Mouse (Mus musculus) liver, embryonic 16.5 days (tissue): ENCODE measurements around the gene Zfp607b. TPM values are rescaled to one million over a fixed set of nuclear protein-coding genes. Genes with fewer than 3 reads are reported as not detected.
A peak's percentile ranks its signal among the peaks of the same experiment; 100 is the strongest.

Experiments
- ATAC-seq: fragments of 200-750 bp; cut with Nextera tagmentation; 2 replicates; pipeline ENCODE4 v1.8.0; 2017; ENCODE audit warnings: low read depth, mild to moderate bottlenecking, moderate number of reproducible peaks, moderate library complexity
- H3K27ac ChIP-seq: fragments of 300-500 bp; sonication (generic); 2 replicates; pipeline ENCODE4 v1.5.1; 2014; ENCODE audit warnings: mild to moderate bottlenecking, low read length
- H3K27me3 ChIP-seq: fragments of 300-500 bp; sonication (generic); 2 replicates; pipeline ENCODE4 v1.6.1; 2014; ENCODE audit warnings: low read depth, low read length, mixed read lengths; ENCODE audit not compliant: control insufficient read depth, insufficient read depth
- H3K36me3 ChIP-seq: fragments of 300-500 bp; sonication (generic); 2 replicates; pipeline ENCODE4 v1.6.1; 2014; ENCODE audit warnings: mild to moderate bottlenecking; ENCODE audit not compliant: control insufficient read depth, insufficient read depth
- H3K4me1 ChIP-seq: fragments of 300-500 bp; sonication (generic); 2 replicates; pipeline ENCODE4 v1.6.1; 2014; ENCODE audit warnings: low read depth, low read length, mixed read lengths; ENCODE audit not compliant: control insufficient read depth
- H3K4me2 ChIP-seq: fragments of 300-500 bp; sonication (generic); 2 replicates; pipeline ENCODE4 v1.6.1; 2014; ENCODE audit warnings: low read depth, low read length, mixed read lengths
- H3K4me3 ChIP-seq: fragments of 300-500 bp; sonication (generic); 2 replicates; pipeline ENCODE4 v1.5.1; 2014; ENCODE audit warnings: low read depth, mild to moderate bottlenecking, low read length
- H3K9ac ChIP-seq: fragments of 300-500 bp; sonication (generic); 2 replicates; pipeline ENCODE4 v1.6.1; 2014; ENCODE audit warnings: low read depth, low read length
- H3K9me3 ChIP-seq: fragments of 300-500 bp; sonication (generic); replicated peaks from 2 replicates; pipeline ENCODE4 v1.6.1; 2016; ENCODE audit warnings: low read length; ENCODE audit not compliant: control insufficient read depth
- WGBS: fragments of 180-500 bp; shearing (Covaris S2); extraction: QIAGEN DNeasy Blood & Tissue Kit; methylation state at CpG from one replicate; pipeline ENCODE4 v1.1.7; 2014; ENCODE audit not compliant: insufficient replicate concordance; 5-methylcytosine and 5-hydroxymethylcytosine counted together
- polyA plus RNA-seq: library from polyadenylated mRNA; unstranded; fragments of >200 nt; fragmentation: Nextera tagmentation; extraction: Ambion mirVana; gene quantifications from 2 replicates; pipeline ENCODE4 v1.2.1, GENCODE M21; 2015

Zfp607b gene
- polyA plus RNA-seq, 1 experiment from 2014 or later: 0.58 TPM

DNA sequence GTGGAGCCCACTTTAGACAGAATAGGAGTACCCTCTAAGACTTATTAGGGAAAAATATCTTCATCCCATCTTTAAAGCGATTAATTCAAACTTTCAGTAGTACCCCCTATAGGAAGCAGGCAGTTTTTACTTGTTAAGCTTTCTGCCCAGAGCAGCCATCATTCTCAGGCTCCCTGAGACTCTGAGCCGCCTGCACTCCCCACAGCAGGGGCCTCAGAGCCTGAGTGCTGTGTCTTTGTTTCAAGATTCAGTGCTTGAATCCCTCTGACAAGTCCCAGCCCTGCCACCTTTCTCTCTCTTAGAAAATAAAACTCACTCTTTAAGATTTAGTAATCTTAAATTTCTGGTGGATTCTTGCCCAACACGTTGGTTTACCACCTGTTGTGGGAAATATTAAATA lies 7.6 kb downstream of the Zfp607b start:
- no peaks in the 10 kb centered on the region for H3K4me1 ChIP-seq
- ATAC-seq: no peak
- no peaks in the 10 kb centered on the region for H3K9me3 ChIP-seq
- H3K9ac ChIP-seq: no peak overlapping the region
- no peak overlapping the region for H3K27ac ChIP-seq
- no peak overlapping the region for H3K4me3 ChIP-seq
- 42% methylated on average over 3 of the region's 3 CpGs for WGBS
- H3K36me3 ChIP-seq: no peaks in the 10 kb centered on the region
- H3K27me3 ChIP-seq: no peaks in the 10 kb centered on the region
- no peak overlapping the region for H3K4me2 ChIP-seq

GRCm38 (mm10) chr7:27710402-27710801 lies 21.3 kb downstream of the Zfp607b start:
- no peak overlapping the region for H3K9ac ChIP-seq
- H3K4me3 ChIP-seq: no peak overlapping the region
- no peaks in the 10 kb centered on the region for H3K27me3 ChIP-seq
- no peaks in the 10 kb centered on the region for H3K9me3 ChIP-seq
- H3K36me3 ChIP-seq: no peaks in the 10 kb centered on the region
- H3K4me2 ChIP-seq: no peak overlapping the region
- H3K27ac ChIP-seq: no peak overlapping the region
- no peaks in the 10 kb centered on the region for H3K4me1 ChIP-seq
- 62% methylated on average over 7 of the region's 7 CpGs for WGBS
- ATAC-seq: no peak

GRCm38 (mm10) chr7:27721951-27722350 lies 32.8 kb downstream of the Zfp607b start:
- WGBS: 72% methylated on average over 8 of the region's 8 CpGs
- Histone ChIP-seq H3K9ac (no peak overlapping the region), H3K36me3 (no peaks in the 10 kb centered on the region), H3K27ac (no peak overlapping the region), H3K9me3 (no peaks in the 10 kb centered on the region), H3K4me1 (no peaks in the 10 kb centered on the region), H3K4me2 (no peak overlapping the region), H3K4me3 (no peak overlapping the region), H3K27me3 (no peaks in the 10 kb centered on the region)
- no peak for ATAC-seq

- H3K4me2 ChIP-seq: 0 out of 2 replicates have a peak overlapping the region, but pooled peaks have one; percentile 8
- no peak overlapping the region for H3K9ac ChIP-seq
- WGBS: 37% methylated on average over 12 of the region's 12 CpGs
- H3K36me3 ChIP-seq: no peaks in the 10 kb centered on the region
- H3K9me3 ChIP-seq: no peaks in the 10 kb centered on the region
- no peak overlapping the region for H3K27ac ChIP-seq
- no peaks in the 10 kb centered on the region for H3K27me3 ChIP-seq
- no peaks in the 10 kb centered on the region for H3K4me1 ChIP-seq
- no peak for ATAC-seq
- no peak overlapping the region for H3K4me3 ChIP-seq
Measured at GRCm38 (mm10) chr7:27725566-27726538, 36.7 kb downstream of the Zfp607b start.

- Histone ChIP-seq H3K4me1 (peaks cover 6% of the 10 kb centered on the region), H3K36me3 (no peaks in the 10 kb centered on the region), H3K4me3 (no peak overlapping the region), H3K9ac (no peak overlapping the region), H3K27me3 (no peaks in the 10 kb centered on the region), H3K9me3 (no peaks in the 10 kb centered on the region), H3K4me2 (no peak overlapping the region), H3K27ac (no peak overlapping the region)
- no peak for ATAC-seq
- 50% methylated on average over 2 of the region's 2 CpGs for WGBS
Measured at GRCm38 (mm10) chr7:27727471-27727870, 38.3 kb downstream of the Zfp607b start.

GRCm38 (mm10) chr7:27731281-27731883 lies 42.2 kb downstream of the Zfp607b start, which contains the start of gene Zfp60:
Gene Zfp60 (plus strand): TSS chr7:27731389.
- Histone ChIP-seq H3K9me3 (no peaks in the 10 kb centered on the region), H3K4me1 (peaks cover 6% of the 10 kb centered on the region), H3K9ac (peak within 1 kb of the TSS; percentile 73), H3K36me3 (no peaks in the 10 kb centered on the region), H3K4me3 (peak within 1 kb of the TSS; percentile 71), H3K27me3 (no peaks in the 10 kb centered on the region), H3K4me2 (peak within 1 kb of the TSS; percentile 84), H3K27ac (peak within 1 kb of the TSS; percentile 87)
- ATAC-seq: peak; percentile 91
- under 1% methylated on average over 35 of the region's 35 CpGs for WGBS

DNA sequence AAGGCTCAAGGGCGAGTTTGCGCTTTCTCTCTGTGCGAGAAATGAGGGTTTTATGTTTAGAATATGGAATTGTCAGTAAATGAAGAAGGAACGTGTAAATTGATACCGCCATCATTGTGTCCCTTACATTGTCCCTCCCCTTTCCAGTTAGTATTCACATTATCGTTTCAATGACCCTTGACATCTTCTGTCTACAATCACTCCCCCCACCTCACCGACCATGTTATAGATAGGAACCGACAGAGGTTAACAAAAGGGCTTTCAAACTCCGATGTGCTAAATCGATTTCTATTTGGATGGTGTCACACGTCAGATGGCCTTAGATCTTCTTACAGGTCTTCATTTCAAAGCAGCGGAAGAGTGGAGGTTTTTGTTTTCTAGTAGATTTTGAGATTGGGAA lies 42.8 kb downstream of the Zfp607b start:
- Histone ChIP-seq H3K9ac (peak overlapping the region; percentile 73), H3K36me3 (no peaks in the 10 kb centered on the region), H3K27ac (peak overlapping the region; percentile 87), H3K27me3 (no peaks in the 10 kb centered on the region), H3K4me2 (peak overlapping the region; percentile 84), H3K9me3 (no peaks in the 10 kb centered on the region), H3K4me3 (peak overlapping the region; percentile 71), H3K4me1 (peaks cover 6% of the 10 kb centered on the region)
- whole genome bisulfite sequencing: 21% methylated on average over 12 of the region's 12 CpGs
- no peak for ATAC-seq

DNA sequence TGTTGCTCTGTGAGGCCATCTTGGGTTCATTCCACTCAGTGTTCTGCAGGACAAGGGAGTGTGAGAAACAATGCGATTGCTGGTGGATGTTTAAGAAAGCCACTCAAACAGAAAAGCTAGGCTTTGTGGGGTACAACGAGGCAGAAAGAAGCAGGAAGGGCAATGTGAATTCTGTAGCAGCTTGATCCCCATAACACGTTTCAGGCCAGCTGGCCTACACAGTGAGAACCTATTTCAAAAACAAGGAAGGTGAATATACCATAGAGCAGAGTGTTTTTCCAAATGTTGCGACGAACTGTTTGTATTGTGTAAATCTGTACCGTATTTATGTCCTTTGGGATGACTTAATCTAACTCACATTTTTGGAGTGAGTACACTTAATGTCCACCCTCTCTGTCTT lies 43.4 kb downstream of the Zfp607b start:
- Histone ChIP-seq H3K27ac (no peak overlapping the region), H3K9me3 (no peaks in the 10 kb centered on the region), H3K4me2 (peak overlapping the region; percentile 84; the same call in 1 of the 2 replicates), H3K4me3 (0 out of 2 replicates have a peak overlapping the region, but pooled peaks have one; percentile 71), H3K4me1 (peaks cover 6% of the 10 kb centered on the region), H3K36me3 (no peaks in the 10 kb centered on the region), H3K9ac (no peak overlapping the region), H3K27me3 (no peaks in the 10 kb centered on the region)
- ATAC-seq: no peak
- 81% methylated on average over 6 of the region's 6 CpGs for WGBS

GRCm38 (mm10) chr7:27735457-27735856 lies 46.3 kb downstream of the Zfp607b start:
- Histone ChIP-seq H3K27ac (no peak overlapping the region), H3K36me3 (peaks cover 5% of the 10 kb centered on the region), H3K4me3 (no peak overlapping the region), H3K27me3 (no peaks in the 10 kb centered on the region), H3K4me1 (peaks cover 6% of the 10 kb centered on the region), H3K9ac (no peak overlapping the region), H3K9me3 (no peaks in the 10 kb centered on the region), H3K4me2 (no peak overlapping the region)
- WGBS: 79% methylated on average over 5 of the region's 5 CpGs
- no peak for ATAC-seq
